Mouse (Mus musculus) G1E (cell line): ENCODE results near the gene Apol7e. TPM values are rescaled to one million over a fixed set of nuclear protein-coding genes. Genes with fewer than 3 reads are reported as not detected.

Experiments
- ATAC-seq: 2 replicates; pipeline ENCODE4 v1.8.0; 2016; ENCODE audit warnings: mild to moderate bottlenecking; ENCODE audit not compliant: insufficient number of reproducible peaks, poor library complexity, low FRiP score, severe bottlenecking; ENCODE audit errors: extremely low read depth
- DNase-seq: peaks from one replicate; pipeline ENCODE4 v3.0.0; 2012; ENCODE audit warnings: low spot score
- H3K27me3 ChIP-seq: 2 replicates; pipeline ENCODE4 v1.6.1; 2012; ENCODE audit warnings: mild to moderate bottlenecking, low read length, inconsistent platforms; ENCODE audit not compliant: insufficient read depth
- H3K36me3 ChIP-seq: replicated peaks from 2 replicates; pipeline ENCODE3; 2012; ENCODE audit warnings: mild to moderate bottlenecking, inconsistent platforms
- H3K4me1 ChIP-seq: 2 replicates; pipeline ENCODE4 v1.6.1; 2012; ENCODE audit warnings: low read depth, low read length, inconsistent platforms, mixed read lengths; ENCODE audit not compliant: insufficient read depth
- H3K4me3 ChIP-seq: 2 replicates; pipeline ENCODE4 v1.5.1; 2012; ENCODE audit warnings: low read depth, mild to moderate bottlenecking, inconsistent platforms, low read length, moderate library complexity, mixed read lengths
- H3K9me3 ChIP-seq: replicated peaks from 2 replicates; pipeline ENCODE4 v1.6.1; 2012; ENCODE audit warnings: inconsistent platforms
- CTCF ChIP-seq: IDR thresholded peaks from 2 replicates; pipeline ENCODE4 v1.5.1; 2012; ENCODE audit warnings: low read depth, low read length, inconsistent platforms, mixed read lengths
- GATA1 ChIP-seq: IDR thresholded peaks from 2 replicates; pipeline ENCODE4 v1.6.1; 2012; ENCODE audit warnings: borderline replicate concordance, low read length, inconsistent platforms, mixed read lengths
- GATA2 ChIP-seq: IDR thresholded peaks from 2 replicates; pipeline ENCODE4 v1.6.1; 2012; ENCODE audit warnings: low read depth, low read length, inconsistent platforms, borderline replicate concordance
- POLR2AphosphoS5 ChIP-seq: IDR thresholded peaks from 2 replicates; pipeline ENCODE4 v1.6.1; 2012; ENCODE audit warnings: low read depth, low read length, inconsistent platforms; ENCODE audit not compliant: insufficient replicate concordance
- TAL1 ChIP-seq: conservative IDR thresholded peaks from 2 replicates; pipeline ENCODE4 v1.6.1; 2012; ENCODE audit warnings: low read depth, low read length, inconsistent platforms, mixed read lengths
- polyA plus RNA-seq: library from polyadenylated mRNA; stranded (reverse); fragments of >175 nt; gene quantifications from 2 replicates; pipeline ENCODE4 v1.2.3, GENCODE M21; 2012
- total RNA-seq, 2 experiments: library from RNA; stranded (forward) in 1 of 2; stranded (reverse) in 1 of 2; fragments of 200-1000 nt in 1 of 2; fragments of >200 nt in 1 of 2; fragmentation: Nextera tagmentation in 1 of 2; gene quantifications; 2 replicates each; pipeline ENCODE4 v1.2.3; 2014 to 2017

The Apol7e gene
- total and polyA plus RNA-seq, 3 experiments = not detected

DNA sequence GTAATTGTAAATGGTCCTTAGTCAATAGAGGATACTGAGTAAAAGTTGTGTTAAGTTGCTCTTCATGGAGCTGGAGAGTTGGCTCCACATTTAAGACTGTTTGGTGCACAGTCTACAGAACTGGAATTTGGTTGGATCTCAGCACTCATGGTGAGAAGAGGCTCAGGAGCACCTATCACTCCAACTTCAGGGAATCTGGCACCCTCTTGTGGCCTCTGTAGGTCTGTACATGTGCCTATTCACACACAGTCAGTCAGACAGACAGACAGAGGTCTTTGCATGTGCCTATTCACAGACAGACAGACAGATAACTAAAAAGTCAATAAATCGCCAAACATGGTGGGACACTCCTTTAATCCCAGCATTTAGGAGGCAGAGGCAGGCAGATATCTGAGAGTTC, 51.8 kb downstream of the Apol7e start:
- peaks cover 7% of the 10 kb centered on the region; the same call in 1 of the 2 replicates for H3K4me1 ChIP-seq
- no peak overlapping the region for H3K4me3 ChIP-seq
- peak; percentile 25; the same call in 1 of the 2 replicates for TF ChIP-seq CTCF
- no peak for TF ChIP-seq GATA2
- TF ChIP-seq GATA1 = no peak
- TF ChIP-seq TAL1 = no peak
- no peak for TF ChIP-seq POLR2AphosphoS5
- H3K9me3 ChIP-seq = peaks cover 2% of the 10 kb centered on the region; the same call in 1 of the 2 replicates
- DNase-seq = no peak
- no peak for ATAC-seq
- H3K36me3 ChIP-seq = no peaks in the 10 kb centered on the region
- peaks cover 37% of the 10 kb centered on the region for H3K27me3 ChIP-seq

DNA sequence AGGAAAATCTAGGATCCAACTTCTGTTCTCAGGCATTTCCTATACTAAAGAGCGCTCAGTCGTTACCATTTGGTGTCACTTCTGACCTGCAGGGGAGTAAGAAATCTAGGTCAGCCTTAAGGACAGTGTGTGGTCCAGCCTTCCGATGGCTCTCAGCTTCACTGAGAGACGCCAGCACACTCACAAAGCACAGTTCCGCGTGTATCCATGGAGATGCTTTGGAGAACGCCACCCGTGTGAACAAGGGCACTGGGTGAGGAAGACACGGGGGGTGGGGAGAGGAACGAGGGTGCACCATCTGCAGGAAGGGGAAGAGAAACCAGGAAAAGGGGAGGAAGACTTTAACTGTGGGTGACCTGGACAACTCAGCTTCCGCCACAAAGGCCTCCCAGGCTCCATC, 53.8 kb downstream of the Apol7e start:
- Histone ChIP-seq H3K36me3 (no peaks in the 10 kb centered on the region), H3K9me3 (peaks cover 2% of the 10 kb centered on the region; the same call in 1 of the 2 replicates), H3K4me1 (peaks cover 15% of the 10 kb centered on the region; the same call in 1 of the 2 replicates), H3K27me3 (peaks cover 29% of the 10 kb centered on the region), H3K4me3 (no peak overlapping the region)
- no peak for TF ChIP-seq TAL1
- no peak for TF ChIP-seq GATA2
- TF ChIP-seq CTCF = no peak
- no peak for TF ChIP-seq GATA1
- no peak for TF ChIP-seq POLR2AphosphoS5
- ATAC-seq (no peak), DNase-seq (no peak)

DNA sequence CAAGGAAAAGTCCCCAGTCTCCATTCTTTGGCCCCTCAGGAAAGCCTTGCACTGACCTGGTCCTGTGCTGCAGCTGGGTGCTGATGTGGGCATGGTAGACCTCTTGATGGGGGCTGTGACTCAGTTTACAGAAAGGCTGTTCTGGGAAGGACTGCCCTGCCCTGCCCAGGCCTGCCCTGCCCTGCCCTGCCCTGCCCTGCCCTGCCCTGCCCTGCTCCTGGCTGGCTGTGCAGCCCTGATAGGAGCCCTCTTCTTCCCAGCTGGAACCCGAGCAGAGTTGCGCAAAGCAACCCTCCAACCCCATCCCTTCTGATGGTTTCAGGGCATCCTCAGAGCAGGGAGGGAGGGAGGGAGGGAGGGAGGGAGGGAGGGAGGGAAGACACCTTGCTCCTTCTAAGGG, 56.5 kb downstream of the Apol7e start:
- peaks cover 15% of the 10 kb centered on the region; the same call in 1 of the 2 replicates for H3K4me1 ChIP-seq
- ATAC-seq (no peak), DNase-seq (no peak)
- TF ChIP-seq TAL1 (no peak), GATA1 (no peak), CTCF (no peak), POLR2AphosphoS5 (no peak), GATA2 (no peak)
- no peak overlapping the region for H3K4me3 ChIP-seq
- H3K27me3 ChIP-seq = peaks cover 17% of the 10 kb centered on the region
- H3K9me3 ChIP-seq = no peaks in the 10 kb centered on the region
- H3K36me3 ChIP-seq = peaks cover 8% of the 10 kb centered on the region

DNA sequence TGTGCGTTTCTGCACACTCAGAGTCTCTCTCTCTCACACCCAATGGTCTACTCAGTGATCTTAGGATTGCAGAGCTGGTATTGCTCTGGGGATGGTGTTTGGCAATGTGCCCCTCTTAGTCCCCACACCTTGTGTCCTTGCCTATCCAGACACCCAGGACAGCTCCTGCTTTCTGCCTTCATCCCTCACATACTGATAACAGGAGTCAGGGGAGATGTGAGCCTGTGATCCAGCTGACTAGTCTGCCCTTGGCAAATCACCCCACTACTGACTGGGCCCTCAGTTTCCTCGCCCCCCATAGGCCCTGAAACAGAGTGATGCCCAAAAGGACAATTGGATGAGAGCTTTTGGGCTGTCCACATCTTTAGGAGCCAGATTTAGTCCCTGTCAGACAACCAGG, 57.4 kb downstream of the Apol7e start:
- ATAC-seq = no peak
- H3K4me1 ChIP-seq = peaks cover 15% of the 10 kb centered on the region; the same call in 1 of the 2 replicates

DNA sequence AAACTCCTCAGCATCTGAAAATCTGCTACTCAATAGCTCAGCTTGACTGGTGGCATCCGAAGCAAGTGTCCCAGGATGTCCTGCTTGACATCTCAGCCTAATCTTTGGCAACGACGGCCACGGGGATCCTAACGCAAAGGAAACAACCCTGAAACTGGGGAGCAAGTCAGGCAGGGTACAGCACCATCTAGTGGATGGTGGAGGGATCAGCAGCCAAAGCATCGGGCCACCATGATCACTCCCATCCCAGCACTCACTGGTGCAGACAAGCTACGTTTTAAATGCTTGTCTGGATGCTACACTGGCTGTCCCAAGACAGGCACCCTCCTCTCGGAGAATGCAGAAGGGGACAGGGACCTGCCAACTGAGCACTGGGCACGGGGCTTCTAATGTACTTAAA, 58.2 kb downstream of the Apol7e start, which contains the start of gene Apol8:
TSS of gene Apol8 (minus strand) at position 156 of the 400 bp plus-strand sequence.
- no peak within 1 kb of the TSS for H3K4me3 ChIP-seq
- DNase-seq (peak; percentile 72), ATAC-seq (0 out of 2 replicates have a peak, but pooled peaks have one; percentile 22)
- H3K36me3 ChIP-seq = peaks cover 26% of the 10 kb centered on the region
- no peak for TF ChIP-seq GATA2
- no peak for TF ChIP-seq TAL1
- no peak for TF ChIP-seq GATA1
- TF ChIP-seq POLR2AphosphoS5 = no peak
- peak; percentile 96 for TF ChIP-seq CTCF
- H3K9me3 ChIP-seq = no peaks in the 10 kb centered on the region
- peaks cover 15% of the 10 kb centered on the region; the same call in 1 of the 2 replicates for H3K4me1 ChIP-seq
- peaks cover 17% of the 10 kb centered on the region for H3K27me3 ChIP-seq

More for the DNA sequence above, 57.4 kb downstream of the Apol7e start:
- no peaks in the 10 kb centered on the region for H3K9me3 ChIP-seq
- no peak overlapping the region for H3K4me3 ChIP-seq
- TF ChIP-seq GATA1 (no peak), POLR2AphosphoS5 (no peak)
- peaks cover 18% of the 10 kb centered on the region for H3K36me3 ChIP-seq
- no peak for DNase-seq
- H3K27me3 ChIP-seq = peaks cover 17% of the 10 kb centered on the region

DNA sequence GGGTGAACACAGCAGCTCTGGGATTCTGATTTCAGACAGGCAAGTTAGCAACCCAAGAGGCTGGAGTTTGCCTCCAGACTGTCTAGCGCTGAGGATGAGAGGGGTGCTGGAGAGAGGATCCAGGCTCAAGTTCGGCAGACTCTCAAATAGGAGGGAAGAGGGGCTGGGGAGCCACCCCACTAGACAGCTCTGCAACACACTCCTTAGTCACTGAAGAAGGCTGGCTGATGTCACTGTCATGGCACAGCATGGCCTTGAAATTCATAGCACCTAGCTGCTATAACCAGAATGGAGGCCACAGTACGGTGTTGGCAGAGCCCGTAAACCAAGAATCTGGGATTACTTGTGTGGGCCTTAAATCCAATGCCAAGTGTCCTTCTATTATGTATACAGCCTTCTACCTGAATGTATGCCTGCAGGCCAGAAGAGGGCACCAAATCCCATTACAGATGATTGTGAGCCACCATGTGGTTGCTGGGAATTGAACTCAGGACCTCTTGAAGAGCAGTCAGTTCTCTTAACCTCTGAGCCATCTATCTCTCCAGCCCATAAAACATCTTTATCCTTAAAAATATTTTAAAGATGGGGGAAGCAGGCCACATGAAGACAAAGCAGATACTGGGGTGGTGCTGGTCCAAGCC, 59.0 kb downstream of the Apol7e start:
- H3K9me3 ChIP-seq = no peaks in the 10 kb centered on the region
- peaks cover 34% of the 10 kb centered on the region for H3K36me3 ChIP-seq
- peaks cover 12% of the 10 kb centered on the region for H3K27me3 ChIP-seq
- DNase-seq = no peak
- no peak for TF ChIP-seq TAL1
- TF ChIP-seq GATA2 = no peak
- TF ChIP-seq POLR2AphosphoS5 = no peak
- TF ChIP-seq GATA1 = no peak
- TF ChIP-seq CTCF = no peak
- no peak for ATAC-seq
- H3K4me3 ChIP-seq = no peak overlapping the region
- peaks cover 15% of the 10 kb centered on the region; the same call in 1 of the 2 replicates for H3K4me1 ChIP-seq
